Comparison of ENCODE assay signal across 8 mouse cellular contexts in the genomic region with DNA sequence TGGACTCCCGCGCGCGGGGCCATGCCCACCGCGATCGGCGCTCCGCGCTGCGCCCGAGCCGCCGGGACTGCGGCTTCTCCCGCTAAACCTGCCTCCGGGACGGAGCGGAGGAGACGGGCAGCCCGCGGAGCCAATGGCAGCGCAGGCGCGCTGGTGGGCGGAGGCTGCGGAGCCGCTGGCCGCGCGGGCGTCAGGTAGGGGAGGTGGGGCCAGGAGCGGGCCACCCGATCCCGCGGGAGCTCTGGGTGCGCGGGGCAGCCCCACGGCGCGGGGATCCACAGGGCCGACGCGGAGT. TPM values are rescaled to one million over a fixed set of nuclear protein-coding genes. Genes with fewer than 3 reads are reported as not detected.
A peak's percentile ranks its signal among the peaks of the same experiment; 100 is the strongest.
DNase-seq lines count a peak whose midpoint lies in the region; ATAC-seq and TF ChIP-seq lines count a peak whose summit lies in the region.

TSS of gene Mast4 (minus strand) at position 106 of the 295 bp plus-strand sequence.

- under 1% methylated on average over 34 of the region's 44 CpGs for WGBS in forebrain, embryonic 13.5 days
- WGBS in heart, embryonic 16.5 days = under 1% methylated on average over 36 of the region's 44 CpGs
- WGBS in liver, embryonic 13.5 days (ENCODE audit: insufficient replicate concordance) = under 1% methylated on average over 44 of the region's 44 CpGs
- WGBS in neural tube, embryonic 14.5 days = under 1% methylated on average over 44 of the region's 44 CpGs
- under 1% methylated on average over 44 of the region's 44 CpGs for WGBS in thymus, adult 2 months

- no peak within 1 kb of the TSS for H3K27ac ChIP-seq in forebrain, embryonic 13.5 days
- no peak within 1 kb of the TSS for H3K27ac ChIP-seq in heart, embryonic 16.5 days (ENCODE audit: low read length)
- H3K27ac ChIP-seq in liver, embryonic 13.5 days = no peak within 1 kb of the TSS
- H3K27ac ChIP-seq in neural tube, embryonic 14.5 days (ENCODE audit: low read depth, low read length) = no peak within 1 kb of the TSS
- no peak within 1 kb of the TSS for H3K27ac ChIP-seq in thymus, adult 2 months (ENCODE audit: control insufficient read depth, insufficient read depth, low read length)

- H3K4me3 ChIP-seq in forebrain, embryonic 13.5 days = peak within 1 kb of the TSS; percentile 61
- H3K4me3 ChIP-seq in heart, embryonic 16.5 days (ENCODE audit: low read length) = peak within 1 kb of the TSS; percentile 66
- peak within 1 kb of the TSS; percentile 60 for H3K4me3 ChIP-seq in liver, embryonic 13.5 days (replicated peaks)
- H3K4me3 ChIP-seq in neural tube, embryonic 14.5 days (ENCODE audit: low read depth, low read length) = peak within 1 kb of the TSS; percentile 71
- peak within 1 kb of the TSS; percentile 25 for H3K4me3 ChIP-seq in thymus, adult 2 months (ENCODE audit: control insufficient read depth, insufficient read depth, low read length)

- peaks cover 46% of the 10 kb centered on the region for H3K27me3 ChIP-seq in forebrain, embryonic 13.5 days
- peaks cover 5% of the 10 kb centered on the region for H3K27me3 ChIP-seq in heart, embryonic 16.5 days (ENCODE audit: control insufficient read depth, insufficient read depth, low read length)
- peaks cover 59% of the 10 kb centered on the region for H3K27me3 ChIP-seq in liver, embryonic 13.5 days
- H3K27me3 ChIP-seq in neural tube, embryonic 14.5 days (ENCODE audit: control insufficient read depth, insufficient read depth, low read length) = peaks cover 10% of the 10 kb centered on the region; the same call in 1 of the 2 replicates
- H3K27me3 ChIP-seq in thymus, adult 2 months (ENCODE audit: control insufficient read depth, insufficient read depth, low read length) = peaks cover 6% of the 10 kb centered on the region

- H3K4me1 ChIP-seq in forebrain, embryonic 13.5 days = peaks cover 18% of the 10 kb centered on the region
- peaks cover 4% of the 10 kb centered on the region for H3K4me1 ChIP-seq in heart, embryonic 16.5 days (ENCODE audit: control insufficient read depth, insufficient read depth, low read length)
- H3K4me1 ChIP-seq in liver, embryonic 13.5 days (replicated peaks) = peaks cover 8% of the 10 kb centered on the region
- H3K4me1 ChIP-seq in neural tube, embryonic 14.5 days (ENCODE audit: control insufficient read depth, insufficient read depth, low read length) = peaks cover 12% of the 10 kb centered on the region; the same call in 1 of the 2 replicates
- 0 out of 2 replicates have a peak, but pooled peaks cover 4% of the 10 kb centered on the region for H3K4me1 ChIP-seq in thymus, adult 2 months (replicated peaks; ENCODE audit: control insufficient read depth, insufficient read depth, low read length)

- peak; percentile 18 for DNase-seq in c-Kit-positive CD71-negative TER-119-negative erythroid progenitor cells, embryonic 14.5 days (ENCODE audit: low read depth)
- DNase-seq in kidney, postnatal 14 days = peak; percentile 95
- peak; percentile 15 for DNase-seq in liver, embryonic 13.5 days
- peak; percentile 43 for DNase-seq in thymus, adult 2 months

- H3K9ac ChIP-seq in forebrain, embryonic 13.5 days = peak within 1 kb of the TSS; percentile 68
- peak within 1 kb of the TSS; percentile 76 for H3K9ac ChIP-seq in heart, embryonic 16.5 days (ENCODE audit: low read length)
- no peak within 1 kb of the TSS; the same call in 1 of the 2 replicates for H3K9ac ChIP-seq in liver, embryonic 13.5 days
- H3K9ac ChIP-seq in neural tube, embryonic 14.5 days (replicated peaks; ENCODE audit: low read depth, low read length) = peak within 1 kb of the TSS; percentile 61

- TF ChIP-seq CTCF in thymus, adult 2 months (IDR thresholded peaks at IDR 0.05; ENCODE audit: borderline replicate concordance, control insufficient read depth, extremely low read depth, insufficient read depth, low read length, poor library complexity) = no peak

- no peaks in the 10 kb centered on the region for H3K36me3 ChIP-seq in forebrain, embryonic 13.5 days (ENCODE audit: poor library complexity, severe bottlenecking)
- no peaks in the 10 kb centered on the region for H3K36me3 ChIP-seq in heart, embryonic 16.5 days (ENCODE audit: control insufficient read depth, insufficient read depth)
- no peaks in the 10 kb centered on the region for H3K36me3 ChIP-seq in liver, embryonic 13.5 days
- H3K36me3 ChIP-seq in neural tube, embryonic 14.5 days (ENCODE audit: control insufficient read depth, insufficient read depth, low read length) = no peaks in the 10 kb centered on the region
- no peaks in the 10 kb centered on the region for H3K36me3 ChIP-seq in thymus, adult 2 months (ENCODE audit: control insufficient read depth, insufficient read depth, low read length)

- TF ChIP-seq POLR2A in thymus, adult 2 months (IDR thresholded peaks at IDR 0.05; ENCODE audit: control insufficient read depth, extremely low read depth, insufficient read depth, low read length, poor library complexity) = no peak

- H3K4me2 ChIP-seq in forebrain, embryonic 13.5 days = peak within 1 kb of the TSS; percentile 89
- peak within 1 kb of the TSS; percentile 86 for H3K4me2 ChIP-seq in heart, embryonic 16.5 days (ENCODE audit: low read depth, low read length)
- peak within 1 kb of the TSS; percentile 73 for H3K4me2 ChIP-seq in liver, embryonic 13.5 days
- H3K4me2 ChIP-seq in neural tube, embryonic 14.5 days (ENCODE audit: low read depth, low read length) = peak within 1 kb of the TSS; percentile 97

- no peaks in the 10 kb centered on the region for H3K9me3 ChIP-seq in forebrain, embryonic 13.5 days (replicated peaks)
- no peaks in the 10 kb centered on the region; the same call in 1 of the 2 replicates for H3K9me3 ChIP-seq in heart, embryonic 16.5 days (replicated peaks; ENCODE audit: control insufficient read depth, low read length)
- no peaks in the 10 kb centered on the region for H3K9me3 ChIP-seq in liver, embryonic 13.5 days (replicated peaks)
- H3K9me3 ChIP-seq in neural tube, embryonic 14.5 days (ENCODE audit: control insufficient read depth, low read length) = no peaks in the 10 kb centered on the region; the same call in 1 of the 2 replicates

- no peak for ATAC-seq in CD4-positive, CD25-positive, alpha-beta regulatory T cell, adult 4 months
- peak; percentile 99 for ATAC-seq in forebrain, embryonic 13.5 days
- peak; percentile 97 for ATAC-seq in heart, embryonic 16.5 days (replicated peaks; ENCODE audit: extremely low read depth, insufficient read depth, low FRiP score)
- peak; percentile 83 for ATAC-seq in liver, embryonic 13.5 days (ENCODE audit: low read depth)
- ATAC-seq in neural tube, embryonic 14.5 days (ENCODE audit: low read depth) = peak; percentile 95

RNA-seq across cellular contexts. Expression of gene Mast4, which starts in this region (rescaled TPM):
- 10 to 100 TPM; 18.5 to 22.4 TPM for polyA plus RNA-seq in CD4-positive, CD25-positive, alpha-beta regulatory T cell, adult 4 months (2017; shearing (Covaris generic))
- 15.2 and 15.5 TPM in 2 replicates for polyA plus RNA-seq in forebrain, embryonic 13.5 days (2015; fragmentation: Nextera tagmentation; extraction: Ambion mirVana)
- 36.9 and 41.5 TPM in 2 replicates for polyA plus RNA-seq in heart, embryonic 16.5 days (2015; fragmentation: Nextera tagmentation; extraction: Ambion mirVana)
- polyA plus RNA-seq in liver, embryonic 13.5 days (2015; fragmentation: Nextera tagmentation; extraction: Ambion mirVana) = 2.8 and 3.3 TPM in 2 replicates
- 27.9 and 33.0 TPM in 2 replicates for polyA plus RNA-seq in neural tube, embryonic 14.5 days (2014; fragmentation: Nextera tagmentation; extraction: Ambion mirVana)
- 8.7 and 10.4 TPM in 2 replicates for polyA plus RNA-seq in thymus, adult 2 months (2012; rRNA removed)

Comparison
In these comparisons a context has a peak if more than half of its experiments do, and no peak if none do; other contexts are left out.
1. DNase-seq: peak in every context shown above with its lines; median percentile 95 in kidney, postnatal 14 days; 43 in thymus, adult 2 months; 18 in c-Kit-positive CD71-negative TER-119-negative erythroid progenitor cells, embryonic 14.5 days; 15 in liver, embryonic 13.5 days.